Mouse (Mus musculus): ENCODE data around the gene Rps12.
"Not testable (repeated sequence)": the region's sequence is repeated elsewhere in the genome, so short reads cannot be mapped to it uniquely, and the experiment has no call there.

Gene Rps12

GRCm38 (mm10) chr10:23787062-23787821, at the start of gene Rps12:
TSS of gene Rps12 (minus strand) at chr10:23787275.
- peak; percentile 98 for DNase-seq (ENCODE audit: low spot score in 2 of 2)

DNA sequence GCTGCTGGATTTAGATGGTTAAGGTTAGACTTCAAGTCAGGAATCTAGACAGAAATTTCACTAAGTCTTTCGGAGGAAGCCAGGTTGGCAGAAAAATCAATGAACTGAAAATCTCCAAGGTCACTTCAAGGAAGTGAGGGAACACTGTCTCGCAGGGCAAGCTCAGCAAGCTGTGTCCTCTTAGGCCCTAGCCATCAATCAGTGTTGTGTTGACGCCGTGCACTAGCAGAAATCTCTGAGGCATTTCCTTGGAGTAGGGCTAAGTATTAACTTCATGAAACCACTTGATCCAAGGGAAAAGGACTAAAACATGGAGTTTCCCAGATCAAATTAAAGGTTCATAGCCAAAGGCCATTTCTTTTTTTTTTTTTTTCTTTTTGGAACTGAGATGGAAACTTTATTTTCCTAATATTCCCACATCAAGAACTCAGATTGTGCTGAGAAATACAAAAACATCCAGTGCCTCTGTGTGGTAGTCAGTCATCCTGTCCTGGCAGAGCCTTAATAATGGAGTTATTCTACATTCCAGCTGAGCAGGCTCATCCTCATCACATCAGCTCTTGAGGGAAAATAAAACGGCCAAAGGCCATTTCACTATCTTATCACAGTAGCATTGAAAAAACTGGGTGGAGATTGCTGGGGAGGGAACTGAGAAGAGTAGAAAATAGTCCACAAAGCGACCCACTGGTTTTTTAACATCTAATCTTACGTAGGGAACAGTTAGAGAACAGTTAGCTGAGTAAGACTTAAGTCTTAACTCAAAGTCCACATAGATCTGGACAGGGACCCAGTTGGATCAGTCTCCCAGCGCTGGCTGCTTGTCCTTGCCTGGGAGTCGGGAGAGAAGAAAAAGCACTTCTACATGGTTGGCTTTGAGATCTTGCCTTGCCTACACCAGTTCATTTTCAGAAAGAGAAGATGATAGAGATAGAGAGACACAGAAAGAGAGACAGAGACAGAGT, 49.2 kb upstream of the Rps12 start:
- DNase-seq (ENCODE audit: low spot score in 2 of 2), result no peak

DNA sequence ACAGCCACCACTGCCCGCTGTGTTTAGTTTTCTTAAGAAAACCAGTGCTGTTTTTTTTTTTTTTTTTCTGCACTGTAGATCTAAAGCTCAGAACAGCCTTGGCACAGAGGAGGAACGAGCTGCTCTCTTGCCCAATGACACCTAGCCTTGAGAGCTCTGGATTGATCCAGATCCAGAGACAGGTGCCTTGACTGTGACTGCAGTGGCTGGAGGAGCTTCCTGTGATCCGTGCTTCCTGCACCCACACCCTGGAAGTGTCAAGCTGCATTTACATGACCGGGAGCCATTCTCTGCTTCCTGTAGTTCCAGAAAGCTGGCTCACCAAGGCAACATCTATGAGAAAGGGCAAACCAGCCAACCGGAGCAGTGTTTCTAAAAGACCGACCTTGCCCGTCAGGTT, 39.4 kb upstream of the Rps12 start:
- DNase-seq (ENCODE audit: low spot score in 2 of 2), result no peak

GRCm38 (mm10) chr10:23816241-23816640, 29.2 kb upstream of the Rps12 start:
- DNase-seq (ENCODE audit: low spot score in 2 of 2), result no peak

GRCm38 (mm10) chr10:23815168-23815567, 28.1 kb upstream of the Rps12 start:
- DNase-seq (ENCODE audit: low spot score in 2 of 2), result peak; percentile 47 to 82

GRCm38 (mm10) chr10:23812852-23813766, 26.0 kb upstream of the Rps12 start:
- DNase-seq (ENCODE audit: low spot score in 2 of 2), result no peak

DNA sequence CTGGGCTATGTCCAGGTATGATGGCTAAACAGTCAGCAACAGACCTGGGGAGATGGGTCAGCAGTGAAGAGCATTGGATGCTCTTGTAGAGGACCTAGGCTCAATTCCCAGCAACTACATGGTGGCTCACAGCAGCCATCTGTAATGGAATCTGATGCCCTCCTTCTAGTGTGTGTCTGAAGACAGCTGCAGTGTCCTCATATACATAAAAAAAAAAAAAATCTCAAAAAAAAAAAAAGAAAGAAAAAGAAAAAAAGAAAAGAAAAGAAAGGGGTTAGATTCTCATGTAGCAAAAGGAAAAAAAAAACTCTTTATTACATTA, 25.3 kb upstream of the Rps12 start:
- no peak for DNase-seq (ENCODE audit: low spot score in 2 of 2)

GRCm38 (mm10) chr10:23811635-23812437, 24.8 kb upstream of the Rps12 start:
- peak; percentile 21 to 75 for DNase-seq (ENCODE audit: low spot score in 2 of 2)

DNA sequence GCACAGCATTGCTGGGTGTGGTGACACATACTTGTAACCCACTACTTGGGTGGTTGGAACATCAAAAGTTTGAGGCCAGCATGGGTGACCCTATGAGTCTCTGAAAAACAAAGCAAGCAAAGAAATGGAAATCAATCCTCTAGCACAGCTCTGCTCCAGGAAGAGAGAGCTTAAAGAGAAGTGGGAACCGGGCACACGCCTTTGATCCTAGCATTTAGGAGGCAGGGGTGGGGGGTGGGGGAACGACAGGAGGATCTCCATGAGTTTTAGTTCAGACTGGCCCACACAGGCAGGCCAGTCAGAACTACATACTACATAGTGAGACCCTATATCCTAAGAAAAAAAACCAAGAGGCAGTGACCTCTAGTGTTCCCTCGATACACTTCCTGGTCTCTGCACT, 19.1 kb upstream of the Rps12 start:
- DNase-seq (ENCODE audit: low spot score in 2 of 2), result no peak

DNA sequence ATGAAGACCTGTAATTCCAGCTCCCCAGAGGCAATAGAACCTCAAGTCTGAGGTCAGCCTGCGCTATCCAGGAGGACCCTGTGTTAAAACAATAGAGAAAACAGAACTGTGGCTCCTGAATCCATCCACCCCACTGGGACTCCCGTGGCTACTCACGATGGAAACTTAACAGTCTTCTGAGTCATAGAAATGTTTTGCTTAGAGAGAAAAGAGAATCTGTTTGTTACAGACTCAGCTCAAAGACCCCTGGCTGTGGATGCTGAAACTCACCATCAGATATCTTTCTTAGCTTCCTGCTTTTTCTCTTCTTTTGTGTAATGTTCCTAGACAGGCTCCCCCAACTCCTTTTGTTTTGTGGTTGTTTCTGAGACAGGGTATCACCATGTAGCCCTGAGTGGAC, 17.6 kb upstream of the Rps12 start:
- DNase-seq (ENCODE audit: low spot score in 2 of 2), result no peak

GRCm38 (mm10) chr10:23802911-23803310, 15.8 kb upstream of the Rps12 start:
- DNase-seq (ENCODE audit: low spot score in 2 of 2), result no peak

- DNase-seq (ENCODE audit: low spot score in 2 of 2), result no peak
Measured at GRCm38 (mm10) chr10:23799933-23800332, 12.9 kb upstream of the Rps12 start.

DNA sequence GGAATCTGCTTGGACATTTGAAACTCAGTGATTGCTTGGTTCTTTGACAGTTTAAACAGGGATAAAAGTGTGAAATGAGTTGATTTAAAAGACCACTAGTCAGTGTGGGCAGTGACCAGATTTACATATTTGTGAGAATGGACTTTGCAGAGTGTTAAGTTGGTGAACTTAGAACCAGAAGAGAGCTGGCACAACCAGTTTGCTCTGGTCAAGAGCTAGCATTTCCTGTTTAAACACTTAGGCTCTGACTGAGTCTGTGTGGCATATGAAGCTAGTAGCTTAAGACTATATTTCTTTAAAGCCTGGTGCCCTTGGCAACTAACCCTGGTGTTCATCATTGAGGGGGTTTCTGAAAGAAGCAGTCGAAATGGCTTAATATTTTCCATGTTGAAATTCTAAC, 11.1 kb upstream of the Rps12 start:
- no peak for DNase-seq (ENCODE audit: low spot score in 2 of 2)

DNA sequence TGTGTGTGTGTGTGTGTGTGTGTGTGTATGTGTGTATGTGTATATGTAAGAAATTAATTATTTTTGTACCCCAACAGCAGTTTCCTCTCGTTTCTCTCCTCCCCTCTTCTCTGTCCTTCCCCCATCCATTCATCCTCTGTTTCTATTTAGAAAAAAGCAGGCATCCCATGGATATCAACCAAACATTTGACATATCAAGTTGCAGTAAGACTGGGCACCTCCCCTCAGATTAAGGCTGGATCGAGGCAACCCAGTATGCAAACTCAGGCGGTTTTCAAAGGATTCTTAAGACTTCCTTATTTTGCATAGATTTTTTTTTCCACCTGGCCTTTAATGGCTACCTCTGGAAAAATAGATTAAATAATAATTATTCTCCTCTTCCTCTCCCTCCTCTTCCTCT, 10.5 kb upstream of the Rps12 start:
- no peak for DNase-seq (ENCODE audit: low spot score in 2 of 2)

DNA sequence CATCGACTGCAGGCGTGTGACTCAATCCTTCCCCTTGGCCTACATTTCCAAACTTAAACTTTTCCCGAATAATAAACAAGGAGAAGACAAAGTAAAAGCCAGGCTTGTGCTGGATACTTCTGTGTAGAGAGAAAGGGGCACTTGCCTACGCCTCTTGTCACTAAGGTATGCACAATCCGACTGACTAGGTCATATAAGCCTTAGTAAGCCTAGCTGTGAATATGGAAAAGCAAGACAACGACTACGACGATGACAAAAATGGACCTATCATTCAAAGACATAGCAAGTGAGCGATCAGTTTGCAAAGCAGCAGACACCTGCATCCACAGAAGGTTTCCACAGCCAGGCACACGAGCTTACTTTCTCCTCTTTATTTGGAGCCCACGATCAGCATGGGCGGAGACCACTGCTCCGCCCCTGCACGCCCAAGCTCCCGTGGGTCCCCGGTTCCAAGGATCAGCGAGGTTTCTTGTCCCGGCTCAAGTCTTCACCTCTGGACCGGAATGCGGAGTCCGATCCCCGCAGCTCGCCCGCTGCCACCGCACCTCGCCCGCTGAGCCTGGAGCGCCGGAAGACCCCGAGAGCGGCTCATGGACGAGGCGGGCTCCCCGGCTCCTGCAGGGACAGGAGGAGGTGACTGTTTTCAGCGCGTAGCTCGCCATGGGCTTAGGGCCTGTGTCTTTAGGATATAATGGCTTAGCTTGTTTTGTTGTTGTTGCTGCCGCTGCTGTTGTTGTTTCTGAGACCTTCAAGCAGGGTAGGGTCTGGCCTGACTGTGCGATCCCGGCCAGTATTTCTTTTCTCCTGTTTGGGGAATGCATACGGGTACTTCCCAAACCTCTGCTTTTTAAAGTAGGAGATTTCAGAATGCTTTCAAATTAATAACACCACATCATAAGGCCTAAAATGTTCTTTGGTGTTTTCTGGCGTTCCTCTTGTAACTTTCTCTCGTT, 9.8 kb upstream of the Rps12 start, which contains the start of gene Slc18b1:
Slc18b1 (plus strand) TSS at position 436 of the 953 bp plus-strand sequence.
- peak; percentile 33 to 62 for DNase-seq (ENCODE audit: low spot score in 2 of 2)

- no peak for DNase-seq (ENCODE audit: low spot score in 2 of 2)
Measured at GRCm38 (mm10) chr10:23795871-23796520, 8.9 kb upstream of the Rps12 start.

- DNase-seq (ENCODE audit: low spot score in 2 of 2), result no peak
Measured at GRCm38 (mm10) chr10:23788056-23788600, 1.1 kb upstream of the Rps12 start.

GRCm38 (mm10) chr10:23786631-23787038, 440 bp downstream of the Rps12 start:
- DNase-seq (ENCODE audit: low spot score in 2 of 2), result not testable (repeated sequence)

GRCm38 (mm10) chr10:23786040-23786439, 1.0 kb downstream of the Rps12 start:
- DNase-seq (ENCODE audit: low spot score in 2 of 2), result no peak

Measured in urinary bladder, postnatal 4 days (tissue).